Mouse (Mus musculus) layer of hippocampus, postnatal 14 days (tissue): ENCODE data around the gene Mchr1. TPM values are rescaled to one million over a fixed set of nuclear protein-coding genes. Genes with fewer than 3 reads are reported as not detected.

ENCODE experiments used
- DNase-seq, 2 experiments: peaks; one replicate each; pipeline ENCODE4 v3.0.0; 2021 to 2022; ENCODE audit warnings: low spot score in 2 of 2, mixed read lengths in 1 of 2
- total RNA-seq, 2 experiments: library from RNA; stranded (reverse); gene quantifications; 2 replicates each; pipeline ENCODE4 v1.2.3; 2021

Mchr1 gene
- total RNA-seq, 2 experiments from 2014 or later = 21.7 to 22.2 TPM

- no peak for DNase-seq
Measured at GRCm38 (mm10) chr15:81267416-81267815, 32.1 kb downstream of the Mchr1 start.

- DNase-seq = no peak
Measured at GRCm38 (mm10) chr15:81272305-81273053, 37.2 kb downstream of the Mchr1 start.

- DNase-seq = no peak
Measured at GRCm38 (mm10) chr15:81273361-81273760, 38.1 kb downstream of the Mchr1 start.

GRCm38 (mm10) chr15:81277928-81278327, 42.6 kb downstream of the Mchr1 start:
- no peak for DNase-seq

- DNase-seq = no peak
Measured at GRCm38 (mm10) chr15:81278699-81279098, 43.4 kb downstream of the Mchr1 start.

GRCm38 (mm10) chr15:81284121-81284734, 48.9 kb downstream of the Mchr1 start:
- no peak for DNase-seq

Other genes starting within 250 kb of the Mchr1 start
- 10 to 100 TPM; 78.6 to 79.7 TPM for gene Mrtfa, start 44.7 kb upstream of the Mchr1 start, total RNA-seq
- gene Slc25a17, start 125.3 kb downstream of the Mchr1 start, total RNA-seq = 10 to 100 TPM; 57.6 to 63.6 TPM
- gene St13, start 164.6 kb downstream of the Mchr1 start, total RNA-seq = 100 to 1,000 TPM; 155 to 183 TPM
- 10 to 100 TPM; 12.3 to 13.8 TPM for gene Xpnpep3, start 164.6 kb downstream of the Mchr1 start, total RNA-seq
- under 1 TPM in 1 of 2 experiments, not detected in 1; 0.38 TPM for gene Dnajb7, start 172.8 kb downstream of the Mchr1 start, total RNA-seq
- gene Rbx1, start 230.8 kb downstream of the Mchr1 start, total RNA-seq = 100 to 1,000 TPM; 135 to 148 TPM